Mouse (Mus musculus): ENCODE measurements around the gene Cacng6.
"Not testable (repeated sequence)": the region's sequence is repeated elsewhere in the genome, so short reads cannot be mapped to it uniquely, and the experiment has no call there.

Gene Cacng6

DNA sequence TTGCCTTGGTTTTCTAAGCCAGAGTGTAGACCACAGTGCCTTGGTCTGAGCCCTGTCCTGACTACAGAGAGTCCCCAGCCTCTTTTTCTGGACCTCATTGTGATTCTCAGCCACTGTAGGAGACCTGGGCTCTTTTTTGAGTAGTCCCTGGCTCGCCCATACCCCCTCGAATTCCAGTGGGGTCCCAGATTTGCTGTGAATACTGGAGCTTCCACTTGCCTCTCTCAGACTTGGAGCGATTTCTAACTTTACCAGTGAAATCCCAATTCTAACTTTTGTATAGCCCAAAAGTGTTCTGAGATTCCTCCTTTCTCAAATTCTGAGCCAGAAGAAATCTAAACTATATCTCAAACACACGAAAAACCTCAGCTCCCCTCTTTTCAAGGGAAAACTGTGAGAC lies at the start of gene Cacng6:
Cacng6 (plus strand) TSS at position 301 of the 400 bp plus-strand sequence.
- DNase-seq (ENCODE audit: low spot score in 2 of 2) = no peak

GRCm38 (mm10) chr7:3376831-3377230 lies 47.2 kb upstream of the Cacng6 start:
- DNase-seq (ENCODE audit: low spot score in 2 of 2) = peak in 1 of 2 experiments; percentile 57

DNA sequence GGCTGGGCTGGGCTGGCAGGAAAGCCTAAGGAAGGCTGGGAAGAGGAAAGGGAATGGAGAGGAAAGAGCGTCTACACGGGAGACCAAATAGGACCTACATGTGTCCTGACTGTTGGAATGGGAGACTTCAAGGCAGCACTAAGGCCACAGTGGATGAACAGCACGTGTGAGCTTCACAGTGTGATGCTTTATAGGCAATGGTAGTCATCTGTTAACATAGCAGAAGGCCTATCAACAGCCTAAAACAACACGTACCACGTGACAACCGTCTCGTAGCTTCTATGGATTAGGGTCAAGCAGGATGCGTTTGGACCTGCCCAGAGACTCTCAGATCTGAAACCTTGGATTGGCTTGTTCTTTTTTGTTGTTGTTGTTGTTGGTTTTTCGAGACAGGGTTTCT lies 41.9 kb upstream of the Cacng6 start:
- no peak for DNase-seq (ENCODE audit: low spot score in 2 of 2)

- DNase-seq (ENCODE audit: low spot score in 2 of 2) = no peak
These were observed 39.1 kb upstream of the Cacng6 start for GRCm38 (mm10) chr7:3384807-3385319.

GRCm38 (mm10) chr7:3386036-3386730 lies 37.8 kb upstream of the Cacng6 start:
- DNase-seq (ENCODE audit: low spot score in 2 of 2) = no peak

DNA sequence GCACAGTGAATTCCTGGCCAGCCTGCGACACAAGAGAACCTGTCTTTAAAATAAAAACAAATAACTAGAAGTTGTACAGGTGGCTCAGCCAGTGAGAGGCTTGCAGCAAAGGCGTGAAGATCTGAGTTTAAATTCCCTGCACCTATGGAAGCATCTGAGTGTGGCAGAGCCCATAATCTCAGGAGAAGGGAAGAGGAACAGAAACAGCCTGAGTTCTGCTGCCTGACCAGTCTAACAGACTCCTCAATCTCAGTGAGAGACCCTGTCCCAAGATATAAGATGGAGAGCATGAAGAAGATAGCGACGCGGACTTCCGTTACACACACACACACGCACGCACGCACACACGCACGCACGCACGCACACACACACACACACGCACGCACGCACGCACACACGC lies 36.2 kb upstream of the Cacng6 start:
- DNase-seq (ENCODE audit: low spot score in 2 of 2) = no peak

GRCm38 (mm10) chr7:3388885-3389284 lies 35.1 kb upstream of the Cacng6 start:
- DNase-seq (ENCODE audit: low spot score in 2 of 2) = no peak

- DNase-seq (ENCODE audit: low spot score in 2 of 2) = peak; percentile 85 to 86
These were observed 34.3 kb upstream of the Cacng6 start for GRCm38 (mm10) chr7:3389444-3390412.

- no peak for DNase-seq (ENCODE audit: low spot score in 2 of 2)
These were observed 33.4 kb upstream of the Cacng6 start, which contains the start of gene Cacng8 for GRCm38 (mm10) chr7:3390413-3391080. TSS of gene Cacng8 (plus strand) at chr7:3390683.

DNA sequence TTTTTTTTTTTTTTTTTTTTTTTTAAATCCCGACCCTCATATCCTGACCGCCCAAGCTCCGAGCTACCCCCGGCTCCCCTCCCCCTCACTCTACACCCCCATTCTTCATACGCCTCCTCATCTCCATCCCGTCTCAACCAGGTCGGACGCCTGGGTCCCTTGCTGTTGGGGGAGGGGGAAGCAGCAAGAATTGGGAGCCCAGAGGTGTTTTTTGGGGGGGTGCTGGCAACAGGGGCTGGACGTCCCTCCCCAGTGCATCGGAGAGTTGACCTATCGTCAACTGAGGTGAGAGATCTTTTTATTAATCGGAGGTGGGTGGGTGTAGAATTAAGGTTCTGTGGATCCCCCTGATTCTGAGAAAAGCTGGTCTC lies 32.9 kb upstream of the Cacng6 start:
- no peak for DNase-seq (ENCODE audit: low spot score in 2 of 2)

- DNase-seq (ENCODE audit: low spot score in 2 of 2) = no peak
These were observed 32.2 kb upstream of the Cacng6 start for GRCm38 (mm10) chr7:3391809-3392208.

DNA sequence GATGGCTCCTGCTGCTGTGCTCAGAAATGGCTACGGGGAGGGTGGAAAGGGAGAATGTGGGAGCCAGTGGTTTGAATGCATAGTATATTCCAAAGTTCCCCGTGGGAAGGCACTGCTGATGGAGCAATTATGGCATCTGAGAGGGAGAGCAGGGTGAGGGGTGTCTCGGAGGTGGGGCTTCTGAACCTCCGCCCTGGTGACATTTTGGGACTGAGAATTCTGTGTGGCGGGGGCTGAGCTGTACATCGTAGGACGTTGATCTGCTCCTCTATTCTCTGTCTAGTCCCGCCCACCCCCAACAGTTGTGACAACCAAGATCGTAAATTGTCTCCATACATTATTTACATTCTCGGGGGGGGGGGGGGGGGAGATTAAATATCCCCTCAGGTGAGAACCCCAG lies 26.6 kb upstream of the Cacng6 start:
- no peak for DNase-seq (ENCODE audit: low spot score in 2 of 2)

DNA sequence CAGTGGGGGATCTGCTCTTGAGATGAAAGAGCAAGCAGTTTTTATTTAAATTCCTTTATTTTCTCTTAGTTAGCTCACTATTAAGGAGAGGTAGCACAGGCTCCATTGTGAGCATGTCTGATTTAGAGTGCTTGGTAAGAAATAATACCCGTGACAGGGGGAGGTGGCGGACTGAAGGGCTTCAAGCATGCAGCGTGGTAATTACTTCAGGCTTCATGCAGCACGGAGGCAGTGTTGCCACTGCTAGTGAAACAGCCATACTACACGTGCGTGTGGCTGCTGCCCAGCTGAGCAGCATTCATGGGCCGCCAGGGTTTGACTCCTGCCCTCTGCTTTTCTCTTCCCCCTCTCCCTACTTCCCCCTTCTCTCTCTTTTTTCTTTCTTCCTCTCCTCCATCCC lies 26.2 kb upstream of the Cacng6 start:
- no peak for DNase-seq (ENCODE audit: low spot score in 2 of 2)

- not testable (repeated sequence) for DNase-seq (ENCODE audit: low spot score in 2 of 2)
These were observed 25.6 kb upstream of the Cacng6 start for GRCm38 (mm10) chr7:3398363-3398762.

DNA sequence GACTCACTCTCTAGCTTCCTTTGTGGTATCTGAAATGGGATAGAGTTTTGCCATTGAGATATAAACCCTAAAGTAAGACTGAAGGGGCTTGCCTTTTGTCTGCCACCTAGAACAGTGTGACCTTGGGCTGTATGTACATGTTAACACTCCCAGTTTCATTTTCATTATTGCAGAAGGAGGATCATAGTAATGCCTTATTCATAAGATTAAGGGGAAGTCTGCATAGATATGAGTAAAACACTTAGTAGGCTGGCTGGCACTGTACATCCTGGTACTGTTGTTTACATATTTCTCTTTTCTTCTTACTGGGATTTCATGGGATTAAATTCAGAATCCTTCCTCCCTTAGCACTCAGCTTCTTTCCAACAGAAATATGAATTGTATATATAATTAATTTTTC lies 24.1 kb upstream of the Cacng6 start:
- no peak for DNase-seq (ENCODE audit: low spot score in 2 of 2)

DNA sequence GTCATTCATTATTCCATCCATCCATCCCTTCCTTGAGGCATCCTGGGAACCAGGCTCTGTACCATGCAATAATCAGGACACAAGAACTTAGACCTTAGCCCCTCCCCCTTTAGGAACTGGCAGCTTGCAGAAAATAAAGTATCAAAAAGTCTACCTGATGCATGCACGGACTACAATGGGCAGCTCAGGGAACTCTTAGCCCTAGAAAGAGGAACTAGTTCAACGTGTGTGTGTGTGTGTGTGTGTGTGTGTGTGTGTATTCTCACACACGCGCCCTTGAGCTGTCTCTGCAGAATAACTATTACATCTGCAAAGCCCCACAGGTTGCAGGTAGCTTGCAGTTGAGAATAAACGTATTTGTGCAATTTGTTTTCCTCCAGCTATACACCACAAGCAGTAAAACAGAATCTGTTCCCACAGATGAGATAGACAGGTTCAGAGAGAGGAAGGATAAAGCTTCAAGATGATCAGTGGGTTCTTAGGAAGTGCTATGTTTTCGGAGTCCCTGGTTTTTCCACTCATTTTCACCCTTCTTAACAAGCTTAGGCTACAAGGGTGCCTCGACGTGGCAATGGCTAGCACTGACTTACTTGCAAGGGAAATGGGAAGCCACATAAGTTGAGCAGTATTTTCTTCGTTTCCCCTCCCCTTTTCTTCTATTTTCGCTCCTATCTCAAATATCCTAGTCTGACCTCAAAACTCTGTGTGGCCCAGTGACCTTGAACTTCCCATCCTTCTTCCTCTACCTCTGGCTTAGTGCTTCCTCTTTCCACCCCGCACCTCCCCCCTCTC lies 14.1 kb upstream of the Cacng6 start:
- no peak for DNase-seq (ENCODE audit: low spot score in 2 of 2)

DNA sequence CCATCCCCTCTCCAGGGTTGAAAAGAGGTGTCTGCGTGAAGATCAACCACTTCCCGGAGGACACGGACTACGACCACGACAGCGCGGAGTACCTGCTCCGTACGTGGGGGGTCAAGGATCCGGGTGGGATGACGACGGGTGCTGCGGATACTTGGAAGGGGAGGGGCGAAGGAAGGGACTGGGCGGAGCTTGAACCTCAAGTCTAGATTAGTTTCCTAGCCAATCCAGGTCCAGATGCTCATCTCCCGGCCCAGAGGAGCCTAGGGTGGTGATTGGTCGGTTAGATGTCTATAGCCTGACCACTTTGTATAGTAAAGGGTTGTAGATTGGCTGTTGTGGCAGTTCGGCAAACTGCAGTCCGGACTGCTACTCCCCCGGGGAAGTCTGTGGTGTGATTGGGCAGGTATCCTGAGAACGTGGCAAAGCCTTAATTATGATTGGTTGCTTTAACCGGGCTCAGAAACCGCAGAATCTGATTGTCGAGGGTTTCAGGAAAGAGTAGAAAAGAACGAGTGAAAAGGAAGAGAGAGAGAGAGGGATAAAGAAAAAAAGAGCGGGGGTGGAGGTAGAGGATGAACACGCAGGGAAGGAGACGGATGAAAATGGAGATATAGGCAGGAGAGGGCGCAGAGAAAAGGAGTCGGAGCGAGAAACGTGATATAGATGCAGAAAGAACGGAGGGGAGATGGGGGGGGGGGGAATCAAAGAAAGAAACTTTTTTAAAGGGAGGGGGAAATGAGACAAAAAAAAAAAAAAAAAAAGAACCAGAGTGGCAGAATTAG lies 12.6 kb upstream of the Cacng6 start:
- no peak for DNase-seq (ENCODE audit: low spot score in 2 of 2)

DNA sequence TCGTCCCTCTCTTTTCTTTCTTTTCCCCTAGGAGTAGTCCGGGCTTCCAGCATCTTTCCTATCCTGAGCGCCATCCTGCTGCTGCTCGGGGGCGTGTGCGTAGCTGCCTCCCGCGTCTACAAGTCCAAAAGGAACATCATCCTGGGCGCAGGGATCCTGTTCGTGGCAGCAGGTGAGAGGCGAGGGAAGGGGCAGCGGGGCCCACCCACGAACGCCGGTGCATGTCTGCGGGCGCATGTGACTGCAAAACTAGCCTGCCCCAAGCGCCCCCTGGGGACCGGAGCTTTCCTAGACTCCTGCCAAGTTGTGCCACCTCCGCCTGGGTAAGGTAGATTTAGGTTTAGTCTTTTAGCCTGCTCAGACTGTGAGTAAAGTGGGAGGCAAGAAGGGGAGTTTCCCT lies 12.0 kb upstream of the Cacng6 start:
- no peak for DNase-seq (ENCODE audit: low spot score in 2 of 2)

DNA sequence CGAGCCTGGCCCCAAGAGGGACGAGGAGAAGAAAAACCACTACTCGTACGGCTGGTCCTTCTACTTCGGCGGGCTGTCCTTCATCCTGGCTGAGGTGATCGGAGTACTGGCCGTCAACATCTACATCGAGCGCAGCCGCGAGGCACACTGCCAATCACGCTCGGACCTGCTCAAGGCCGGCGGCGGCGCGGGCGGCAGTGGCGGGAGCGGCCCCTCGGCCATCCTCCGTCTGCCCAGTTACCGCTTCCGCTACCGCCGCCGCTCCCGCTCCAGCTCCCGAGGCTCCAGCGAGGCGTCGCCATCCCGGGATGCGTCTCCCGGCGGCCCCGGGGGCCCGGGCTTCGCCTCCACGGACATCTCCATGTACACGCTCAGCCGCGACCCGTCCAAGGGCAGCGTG lies 9.1 kb upstream of the Cacng6 start:
- DNase-seq (ENCODE audit: low spot score in 2 of 2) = no peak

DNA sequence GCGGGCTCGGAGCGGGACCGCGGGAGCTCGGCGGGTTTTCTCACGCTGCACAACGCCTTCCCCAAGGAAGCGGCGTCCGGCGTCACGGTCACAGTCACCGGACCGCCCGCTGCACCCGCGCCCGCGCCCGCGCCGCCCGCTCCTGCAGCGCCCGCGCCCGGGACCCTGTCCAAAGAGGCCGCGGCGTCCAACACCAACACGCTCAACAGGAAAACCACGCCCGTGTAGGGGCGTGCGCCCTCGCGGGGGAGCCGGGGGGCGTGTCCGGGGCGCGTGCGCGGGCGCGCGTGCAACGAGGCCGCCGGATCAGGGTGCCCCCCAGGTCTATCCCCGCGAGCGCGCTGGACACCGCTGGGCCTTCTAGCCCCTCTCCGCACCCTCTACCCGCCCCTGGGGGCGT lies 8.6 kb upstream of the Cacng6 start:
- DNase-seq (ENCODE audit: low spot score in 2 of 2) = no peak

GRCm38 (mm10) chr7:3419941-3420340 lies 4.1 kb upstream of the Cacng6 start:
- DNase-seq (ENCODE audit: low spot score in 2 of 2) = no peak
